Mouse (Mus musculus): Measurements from ENCODE around the gene Gm5089. TPM values are rescaled to one million over a fixed set of nuclear protein-coding genes. Genes with fewer than 3 reads are reported as not detected.

Gm5089 gene
- total RNA-seq, 2 experiments from 2014 or later: not detected

DNA sequence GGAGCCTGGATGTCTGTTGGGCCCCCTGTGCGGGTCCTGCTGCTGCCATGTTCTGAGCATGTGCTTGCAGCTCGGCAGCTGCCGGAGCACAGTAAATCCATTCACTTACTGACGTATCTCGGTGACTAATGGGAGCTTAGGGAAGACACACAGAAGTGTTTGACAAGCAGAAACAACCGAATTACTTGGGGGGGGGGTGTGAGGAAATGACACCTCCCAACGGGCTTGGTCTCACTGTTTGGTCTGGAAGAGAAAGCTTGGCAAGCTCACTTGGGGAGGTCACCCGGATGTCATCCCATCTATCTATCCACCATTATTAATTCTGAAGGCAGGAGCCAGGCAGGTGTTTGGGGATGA, 23.7 kb downstream of the Gm5089 start:
- DNase-seq (ENCODE audit: low spot score in 2 of 2): no peak

GRCm38 (mm10) chr14:122426529-122427203, 24.2 kb downstream of the Gm5089 start:
- no peak for DNase-seq (ENCODE audit: low spot score in 2 of 2)

- DNase-seq (ENCODE audit: low spot score in 2 of 2): no peak
These were observed 26.5 kb downstream of the Gm5089 start for GRCm38 (mm10) chr14:122424441-122424840.

DNA sequence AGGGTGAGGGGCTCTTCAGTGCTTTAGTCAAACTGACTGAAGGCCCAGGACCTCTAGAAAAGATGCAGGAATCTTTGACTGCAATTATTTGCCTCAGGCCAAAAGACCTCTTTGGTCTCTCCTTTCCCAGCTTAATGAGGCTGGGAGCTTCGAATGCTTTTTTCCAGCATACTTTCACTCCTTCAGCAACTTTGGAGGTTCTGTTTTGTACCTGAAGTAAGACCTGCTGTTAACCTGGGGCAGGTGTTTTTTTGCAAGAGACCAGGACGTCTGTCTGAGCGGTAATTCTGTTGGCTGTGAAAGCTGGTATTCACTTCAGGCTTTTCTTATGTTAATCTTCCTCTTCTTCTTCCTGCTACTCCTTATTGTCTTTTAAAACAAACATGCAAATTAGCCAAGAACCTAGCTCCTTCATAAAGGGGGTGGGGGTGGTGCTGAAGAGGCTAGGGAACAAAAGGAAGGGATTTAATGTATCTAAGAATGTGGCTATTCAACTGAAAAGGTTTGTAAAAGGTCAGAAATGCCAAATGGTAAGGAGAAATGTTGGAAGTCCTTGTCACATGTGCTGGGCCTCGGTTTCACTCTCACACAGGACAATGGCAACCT, 34.6 kb downstream of the Gm5089 start:
- DNase-seq (ENCODE audit: low spot score in 2 of 2): no peak

DNA sequence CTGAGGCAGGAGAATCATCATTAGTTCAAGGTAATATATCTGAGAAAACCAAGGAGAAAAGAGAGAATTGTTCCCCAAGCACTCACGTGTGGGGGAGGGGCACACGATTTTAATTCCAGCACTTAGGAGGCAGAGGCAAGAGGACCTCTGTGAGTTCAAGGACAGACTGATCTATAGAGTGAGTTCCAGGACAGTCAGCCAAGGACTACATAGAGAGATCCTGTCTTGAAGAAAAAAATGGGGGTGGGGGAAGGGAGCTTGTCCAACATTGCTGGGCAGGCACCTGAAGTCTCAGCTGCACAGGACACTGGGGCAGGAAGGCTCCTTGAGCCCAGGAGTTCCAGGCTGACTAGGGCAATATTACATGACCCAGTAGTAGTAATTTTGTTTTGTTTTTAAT, 36.1 kb downstream of the Gm5089 start:
- no peak for DNase-seq (ENCODE audit: low spot score in 2 of 2)

- DNase-seq (ENCODE audit: low spot score in 2 of 2): no peak
These were observed 37.4 kb downstream of the Gm5089 start for GRCm38 (mm10) chr14:122413542-122413928.

DNA sequence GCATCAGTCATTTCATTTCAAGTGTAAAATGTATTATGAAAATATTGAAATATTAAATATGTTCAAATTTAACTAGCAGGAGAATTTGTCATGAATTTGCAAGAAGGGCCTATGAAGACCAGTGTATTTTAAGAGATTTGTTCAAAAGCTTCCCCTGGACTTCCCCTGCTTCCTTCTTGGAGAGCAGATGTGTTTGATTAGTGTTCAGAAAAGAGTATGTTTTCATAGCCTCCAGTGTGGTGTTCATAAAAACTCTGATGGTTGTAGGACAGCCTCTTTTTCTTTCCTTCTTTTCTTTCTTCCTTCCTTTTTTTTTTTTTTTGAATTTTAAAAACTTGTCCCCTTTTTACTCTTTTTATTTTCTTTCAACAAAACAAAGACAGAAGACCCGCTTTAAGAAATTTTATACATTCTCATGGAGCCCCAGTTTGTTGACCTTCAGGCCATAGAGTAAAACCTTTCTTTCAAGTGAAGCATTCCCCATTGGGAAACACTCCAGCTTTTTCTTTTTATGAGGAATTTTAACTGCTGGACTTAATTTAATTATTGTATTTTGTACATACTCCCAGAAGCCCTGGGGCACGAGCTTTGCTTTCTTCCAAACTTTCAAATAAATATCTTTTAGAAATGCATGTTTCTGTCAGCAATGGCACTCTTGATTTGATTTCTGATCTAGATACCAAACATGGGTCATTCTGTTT, 37.9 kb downstream of the Gm5089 start:
- DNase-seq (ENCODE audit: low spot score in 2 of 2): no peak

DNA sequence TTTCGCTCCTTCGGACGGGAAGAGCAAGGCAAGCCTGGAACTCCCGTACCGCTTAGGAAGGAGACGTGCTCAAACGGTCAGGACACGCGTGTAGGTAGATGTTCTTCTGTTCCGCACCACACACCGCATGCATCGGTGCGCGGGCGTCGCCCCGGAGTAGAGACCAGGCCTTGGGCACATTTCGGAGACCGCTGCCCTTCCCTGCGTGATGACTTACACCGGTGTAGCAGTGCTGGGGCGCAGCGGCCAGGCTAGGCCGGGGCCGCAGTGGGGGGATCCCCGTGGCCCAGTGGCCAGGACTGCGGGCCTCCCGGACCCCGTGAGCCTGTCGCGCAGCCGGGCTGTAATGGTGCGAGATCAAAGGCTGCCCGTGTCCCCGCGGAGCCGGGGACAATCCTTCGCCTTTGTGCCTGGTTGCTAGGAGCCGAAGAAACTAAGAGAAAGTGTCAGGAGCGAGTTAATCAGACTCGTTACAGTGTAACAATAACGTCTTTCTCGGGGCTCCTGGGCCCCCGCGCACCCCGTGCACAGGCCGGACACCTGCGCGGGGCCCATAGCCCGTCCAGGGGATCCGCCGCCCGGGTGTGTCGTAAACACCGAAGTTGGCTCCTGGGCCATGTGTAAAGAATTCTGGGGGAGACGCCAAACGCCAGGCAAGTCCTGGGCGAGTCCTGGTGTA, 44.2 kb downstream of the Gm5089 start:
- DNase-seq (ENCODE audit: low spot score in 2 of 2): peak; percentile 10 to 20

DNA sequence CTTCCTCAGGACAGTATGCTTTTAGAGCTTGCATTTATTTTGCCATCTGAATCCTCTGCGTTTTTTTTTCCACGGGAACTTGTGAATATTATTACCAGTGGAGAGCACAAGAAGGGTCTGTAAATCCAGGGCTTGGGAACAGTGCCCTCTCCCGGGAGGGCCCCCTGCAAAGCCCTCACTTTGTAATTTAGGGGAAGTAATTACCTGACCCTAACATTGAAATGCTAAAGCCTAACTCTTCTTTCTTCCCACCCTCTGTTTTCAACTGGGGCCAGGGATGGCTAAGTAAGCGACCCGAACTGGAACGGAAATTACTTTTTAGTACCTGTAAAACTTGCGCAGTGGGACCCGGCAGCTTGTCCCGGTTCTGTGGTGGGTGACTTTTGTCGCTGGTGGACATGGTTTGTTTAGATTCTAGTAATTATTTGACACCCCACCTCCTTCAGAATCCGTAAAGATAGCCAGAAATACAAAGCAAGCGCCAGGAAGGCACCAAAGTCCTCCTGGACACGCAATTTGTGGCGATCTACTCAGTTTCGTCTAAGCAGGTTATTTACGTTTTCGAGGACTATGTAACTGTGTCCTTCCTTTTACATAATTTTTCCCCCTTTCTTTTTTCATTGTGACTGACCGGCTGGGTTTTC, 44.9 kb downstream of the Gm5089 start:
- DNase-seq (ENCODE audit: low spot score in 2 of 2): no peak

DNA sequence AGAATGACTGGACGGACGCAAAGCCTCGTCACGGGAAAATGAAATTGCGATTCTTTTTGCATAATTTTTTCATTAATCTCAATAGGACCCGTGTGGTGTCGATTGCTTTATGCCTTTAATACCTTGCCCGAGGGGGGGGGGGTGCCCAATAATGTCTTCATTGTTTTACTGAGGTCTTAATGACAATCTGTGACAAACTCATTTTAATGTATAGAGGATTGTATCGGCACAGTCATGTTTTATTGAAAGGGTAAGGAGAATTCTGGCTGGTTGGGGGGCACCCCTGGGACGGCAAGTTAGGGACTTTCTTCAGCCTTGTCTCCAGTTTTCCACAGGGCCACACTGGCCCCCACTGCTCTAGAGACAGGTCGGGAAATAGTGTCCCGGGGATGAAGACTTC, 45.7 kb downstream of the Gm5089 start:
- DNase-seq (ENCODE audit: low spot score in 2 of 2): no peak

DNA sequence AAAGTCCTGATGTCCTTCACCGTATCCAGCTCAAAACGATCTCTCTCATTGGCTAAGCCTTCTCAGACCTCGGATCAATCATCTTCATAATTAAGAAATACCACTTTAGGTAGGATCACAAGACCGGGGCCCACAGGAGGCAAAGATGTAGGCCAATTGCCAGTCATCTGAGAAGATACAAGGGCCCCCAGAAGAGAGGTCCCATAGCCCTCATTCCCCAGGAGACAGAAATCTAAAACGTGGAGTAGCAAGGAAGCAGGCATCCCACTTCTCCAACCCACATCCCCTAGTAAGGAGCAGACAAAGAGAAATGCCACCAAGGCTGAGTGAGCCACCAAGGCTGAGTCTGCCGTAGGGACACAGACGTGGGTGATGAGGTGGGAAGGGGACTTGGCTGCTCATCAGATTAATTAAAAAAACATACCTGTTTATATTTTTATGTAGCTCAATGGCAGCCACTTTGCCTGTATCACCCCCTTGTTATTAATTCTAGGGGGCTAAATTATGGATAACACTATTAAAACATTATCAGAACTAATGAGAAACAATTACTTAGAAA, 46.2 kb downstream of the Gm5089 start:
- no peak for DNase-seq (ENCODE audit: low spot score in 2 of 2)

DNA sequence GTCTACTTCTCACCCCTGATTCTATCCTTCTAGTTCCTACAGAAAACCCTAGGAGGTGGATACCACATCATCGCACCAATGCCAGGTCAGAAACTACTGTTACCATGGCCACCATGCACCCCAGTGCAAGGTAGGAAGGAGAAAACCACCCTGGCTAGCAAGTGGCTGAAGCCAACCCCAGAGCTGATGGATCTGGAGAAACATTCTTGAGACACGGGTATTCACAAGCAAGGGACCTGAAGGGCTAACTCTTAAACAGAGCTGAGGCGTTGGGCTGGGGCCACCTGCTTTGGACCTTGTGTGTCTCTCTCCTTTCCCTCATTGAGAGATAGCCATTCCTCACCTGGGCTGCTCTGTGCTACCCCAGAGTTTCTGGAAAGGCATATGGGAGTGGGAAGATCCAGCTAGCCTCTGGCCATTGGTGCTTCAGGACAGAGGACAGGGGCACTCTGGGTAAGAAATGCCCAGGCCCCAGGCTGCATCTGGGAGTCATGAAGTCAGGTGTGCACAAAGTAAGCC, 47.4 kb downstream of the Gm5089 start:
- no peak for DNase-seq (ENCODE audit: low spot score in 2 of 2)

DNA sequence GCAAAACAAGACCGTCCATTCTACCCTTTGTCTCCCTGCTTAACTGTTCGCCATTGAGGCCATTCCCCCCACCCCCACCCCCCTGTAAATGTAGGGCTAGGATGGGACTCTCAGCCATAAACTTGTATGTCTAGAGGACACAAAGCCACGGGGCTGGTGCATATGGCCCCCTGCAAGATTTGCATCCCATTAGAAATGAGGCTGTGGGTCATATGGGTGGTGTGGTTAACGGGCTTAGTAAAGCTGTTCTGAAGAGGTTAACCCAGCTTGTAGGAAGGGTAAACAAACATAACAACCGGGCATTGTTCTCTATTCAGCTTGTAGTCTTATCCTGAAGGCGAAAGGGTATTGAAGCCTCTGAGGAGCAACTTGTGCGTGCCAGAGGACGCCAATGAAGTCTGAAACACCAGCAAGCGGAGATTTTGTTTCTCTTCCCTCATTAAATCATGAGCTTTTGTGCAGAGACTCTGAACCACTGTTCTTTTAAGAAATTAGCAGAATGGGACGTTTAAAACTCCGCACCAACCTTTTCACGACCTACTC, 48.1 kb downstream of the Gm5089 start:
- DNase-seq (ENCODE audit: low spot score in 2 of 2): no peak

GRCm38 (mm10) chr14:122401886-122402285, 49.0 kb downstream of the Gm5089 start:
- no peak for DNase-seq (ENCODE audit: low spot score in 2 of 2)

DNA sequence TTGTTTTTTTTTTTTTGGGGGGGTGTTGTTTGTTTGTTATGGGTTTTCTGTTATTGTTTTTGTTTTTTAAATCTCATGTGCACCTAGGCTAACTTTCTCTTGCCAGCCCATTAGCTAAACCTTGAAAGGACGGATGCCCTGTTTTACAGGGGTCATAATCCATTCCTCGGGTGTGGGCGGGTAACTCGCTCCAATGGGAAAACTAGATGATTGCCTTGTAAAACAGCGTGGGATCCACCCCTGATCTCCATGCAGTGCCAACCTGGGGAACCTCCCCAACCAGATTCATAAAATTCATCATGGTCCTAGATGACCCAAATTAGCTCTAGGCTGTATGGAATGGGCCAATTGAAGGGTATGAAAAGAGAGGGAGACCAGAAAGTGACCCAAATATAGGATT, 51.0 kb downstream of the Gm5089 start:
- DNase-seq (ENCODE audit: low spot score in 2 of 2): no peak

DNA sequence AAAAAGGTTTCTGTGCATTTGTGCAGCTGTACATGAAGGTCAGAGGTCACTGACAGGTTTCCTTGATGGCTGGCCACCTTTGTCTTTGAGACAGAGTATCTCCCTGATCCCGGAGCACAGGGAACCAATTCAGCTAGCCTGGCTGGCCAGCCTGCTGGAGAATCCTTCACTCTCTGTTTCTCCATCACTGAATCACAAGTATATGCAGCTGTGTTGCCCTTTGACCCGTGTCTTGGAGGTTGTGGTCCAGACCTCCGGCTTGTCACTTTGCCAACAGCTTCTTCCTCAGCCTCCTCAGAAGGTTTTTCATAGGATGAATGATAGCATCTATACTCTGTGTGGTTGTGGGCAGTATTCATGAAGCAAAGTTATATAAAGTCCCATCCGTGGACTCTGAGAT, 52.2 kb downstream of the Gm5089 start:
- no peak for DNase-seq (ENCODE audit: low spot score in 2 of 2)

- DNase-seq (ENCODE audit: low spot score in 2 of 2): no peak
These were observed 57.8 kb downstream of the Gm5089 start for GRCm38 (mm10) chr14:122393119-122393518.

GRCm38 (mm10) chr14:122390935-122391334, 60.0 kb downstream of the Gm5089 start:
- DNase-seq (ENCODE audit: low spot score in 2 of 2): no peak

DNA sequence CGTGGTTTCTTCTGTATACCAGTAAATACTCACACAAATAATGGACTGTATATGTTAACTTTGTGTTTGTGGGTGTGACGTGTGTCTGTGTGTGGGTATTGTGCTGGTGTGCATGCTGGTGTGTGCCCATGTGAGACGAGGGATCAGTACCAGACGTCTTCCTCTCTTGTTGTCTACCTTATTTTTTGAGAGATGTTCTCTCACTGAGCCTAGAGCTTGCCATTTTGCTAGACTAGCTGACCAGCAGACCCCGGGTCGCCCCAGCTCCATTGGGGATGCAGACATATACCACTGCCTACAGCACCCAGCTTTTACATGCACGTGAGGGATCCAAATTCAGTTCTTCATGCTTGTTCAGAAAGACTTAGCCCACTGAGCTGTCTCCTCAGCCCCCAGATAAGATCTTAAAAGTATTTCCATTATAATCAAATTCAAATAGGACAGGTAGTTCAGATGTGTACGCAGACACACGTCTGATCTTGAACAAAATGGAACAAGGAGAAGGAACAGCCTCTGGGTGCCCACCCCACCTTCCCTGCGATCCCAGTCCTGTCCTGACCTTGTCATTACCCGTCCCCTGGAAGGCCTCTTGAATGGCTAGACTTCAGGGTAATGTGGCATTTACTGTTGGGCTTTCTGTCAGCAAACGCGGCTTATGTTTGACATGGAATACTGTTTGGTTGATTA, 61.1 kb downstream of the Gm5089 start:
- no peak for DNase-seq (ENCODE audit: low spot score in 2 of 2)

GRCm38 (mm10) chr14:122388431-122389031, 62.4 kb downstream of the Gm5089 start:
- no peak for DNase-seq (ENCODE audit: low spot score in 2 of 2)
